Mouse (Mus musculus) forebrain, embryonic 14.5 days (tissue): ENCODE measurements at regions not wholly inside any gene's neighbourhood (a gene's known extent, or its start where the extent isn't known, plus 50 kb on each side); places are given as distances from the start of the nearest gene placed in this dataset.

ENCODE experiments used
- ATAC-seq: fragments of 200-750 bp; cut with Nextera tagmentation; 2 replicates; pipeline ENCODE4 v1.8.0; 2017; ENCODE audit warnings: mild to moderate bottlenecking, moderate library complexity
- DNase-seq: peaks from one replicate; pipeline ENCODE4 v3.0.0-alpha.2; 2015; ENCODE audit warnings: low spot score
- H3K27ac ChIP-seq: fragments of 300-500 bp; sonication (generic); 2 replicates; pipeline ENCODE4 v1.5.1; 2014; ENCODE audit warnings: low read depth, mild to moderate bottlenecking, control low read depth, low read length, moderate library complexity
- H3K27me3 ChIP-seq: fragments of 300-500 bp; sonication (generic); replicated peaks from 2 replicates; pipeline ENCODE4 v1.6.1; 2014; ENCODE audit warnings: low read length, control low read depth, mixed read lengths; ENCODE audit not compliant: control insufficient read depth, insufficient read depth
- H3K36me3 ChIP-seq: fragments of 300-500 bp; sonication (generic); 2 replicates; pipeline ENCODE4 v1.6.1; 2014; ENCODE audit warnings: low read length, control low read depth; ENCODE audit not compliant: control insufficient read depth, insufficient read depth
- H3K4me1 ChIP-seq: fragments of 300-500 bp; sonication (generic); 2 replicates; pipeline ENCODE4 v1.6.1; 2014; ENCODE audit warnings: antibody characterized with exemption, low read length, control low read depth; ENCODE audit not compliant: control insufficient read depth, insufficient read depth
- H3K4me2 ChIP-seq: fragments of 300-500 bp; sonication (generic); 2 replicates; pipeline ENCODE4 v1.6.1; 2014; ENCODE audit warnings: mild to moderate bottlenecking, control low read depth, low read length
- H3K4me3 ChIP-seq: fragments of 300-500 bp; sonication (generic); 2 replicates; pipeline ENCODE4 v1.5.1; 2014; ENCODE audit warnings: low read depth, low read length, control low read depth
- H3K9ac ChIP-seq: fragments of 300-500 bp; sonication (generic); 2 replicates; pipeline ENCODE4 v1.6.1; 2014; ENCODE audit warnings: mild to moderate bottlenecking, low read length, control low read depth, moderate library complexity
- H3K9me3 ChIP-seq: fragments of 300-500 bp; sonication (generic); replicated peaks from 2 replicates; pipeline ENCODE4 v1.6.1; 2016; ENCODE audit warnings: low read length, control low read depth, mixed read lengths; ENCODE audit not compliant: control insufficient read depth
- WGBS: fragments of 180-500 bp; shearing (Covaris S2); extraction: QIAGEN DNeasy Blood & Tissue Kit; methylation state at CpG from one replicate; pipeline ENCODE4 v1.1.7; 2014; 5-methylcytosine and 5-hydroxymethylcytosine counted together

GRCm38 (mm10) chr9:47265946-47266490, 264.0 kb upstream of the Cadm1 start:
- Histone ChIP-seq H3K9me3 (no peaks in the 10 kb centered on the region), H3K4me3 (no peak overlapping the region), H3K4me2 (no peak overlapping the region), H3K36me3 (no peaks in the 10 kb centered on the region), H3K27ac (peak overlapping the region; percentile 52), H3K9ac (no peak overlapping the region), H3K4me1 (peaks cover 15% of the 10 kb centered on the region), H3K27me3 (no peaks in the 10 kb centered on the region)
- 17% methylated on average over 9 of the region's 9 CpGs for WGBS
- ATAC-seq (peak; percentile 82), DNase-seq (peak; percentile 86)

DNA sequence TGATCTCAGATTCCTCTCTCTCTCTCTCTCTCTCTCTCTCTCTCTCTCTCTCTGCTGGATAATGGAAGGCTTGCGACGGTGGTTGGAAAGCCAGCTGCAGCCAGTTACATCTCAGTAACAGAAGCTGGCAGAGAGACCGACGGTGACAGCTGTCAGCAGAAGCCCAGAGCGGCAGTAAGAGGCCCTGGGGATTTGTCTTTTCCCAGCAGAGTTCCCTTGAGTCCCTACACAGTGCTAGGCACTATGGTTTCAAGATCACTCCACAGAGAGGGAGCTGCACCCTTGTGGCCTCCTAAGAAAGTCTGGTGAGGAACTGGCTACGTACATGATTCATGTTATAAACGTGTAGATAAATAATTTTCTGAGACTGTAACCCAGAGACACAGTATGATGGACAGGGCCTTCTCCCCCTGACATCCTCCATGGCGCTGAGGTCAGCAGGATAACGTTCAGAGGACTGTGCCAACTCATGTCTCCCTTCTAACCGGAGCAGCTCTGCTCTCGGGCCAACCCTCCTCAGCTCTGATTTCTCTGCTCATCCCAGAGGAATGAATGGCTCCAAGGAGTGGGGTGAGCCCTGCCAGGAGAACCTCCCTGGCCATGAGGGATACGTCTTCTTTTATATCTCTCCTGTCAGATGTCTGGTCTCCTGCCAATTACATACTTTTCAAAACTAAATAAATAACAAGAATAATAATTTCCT, 253.5 kb upstream of the Cadm1 start:
- Histone ChIP-seq H3K36me3 (no peaks in the 10 kb centered on the region), H3K9me3 (no peaks in the 10 kb centered on the region), H3K4me3 (no peak overlapping the region), H3K4me2 (no peak overlapping the region), H3K27me3 (no peaks in the 10 kb centered on the region), H3K4me1 (peaks cover 29% of the 10 kb centered on the region), H3K9ac (no peak overlapping the region), H3K27ac (no peak overlapping the region)
- peak; percentile 71 for DNase-seq
- WGBS = 41% methylated on average over 12 of the region's 12 CpGs
- no peak; the same call in 1 of the 2 replicates for ATAC-seq

DNA sequence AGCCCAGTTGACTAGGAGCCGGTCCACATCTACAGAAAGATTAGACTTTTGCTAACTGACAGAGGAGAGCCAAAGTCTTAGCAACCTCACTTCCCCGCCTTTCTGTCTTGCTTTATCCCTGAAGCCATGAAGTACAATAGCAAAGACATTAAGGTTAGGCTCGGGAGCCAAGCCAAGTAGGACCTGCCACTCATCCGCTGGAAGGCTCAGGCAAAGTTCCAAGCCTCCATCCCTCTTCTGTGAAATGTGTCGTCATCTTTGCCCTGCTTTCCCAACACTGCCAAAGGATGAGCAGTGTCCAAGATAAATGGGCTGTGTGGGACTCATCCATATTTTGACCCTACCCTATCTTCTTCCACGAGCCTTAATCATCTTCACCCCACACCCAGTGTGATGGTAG, 250.6 kb upstream of the Cadm1 start:
- Histone ChIP-seq H3K4me3 (no peak overlapping the region), H3K4me2 (no peak overlapping the region), H3K4me1 (peaks cover 33% of the 10 kb centered on the region), H3K27ac (peak overlapping the region; percentile 89), H3K9me3 (no peaks in the 10 kb centered on the region), H3K9ac (no peak overlapping the region), H3K27me3 (no peaks in the 10 kb centered on the region), H3K36me3 (no peaks in the 10 kb centered on the region)
- DNase-seq (peak; percentile 78), ATAC-seq (peak; percentile 8; the same call in 1 of the 2 replicates)
- 17% methylated on average over 6 of the region's 6 CpGs for WGBS

DNA sequence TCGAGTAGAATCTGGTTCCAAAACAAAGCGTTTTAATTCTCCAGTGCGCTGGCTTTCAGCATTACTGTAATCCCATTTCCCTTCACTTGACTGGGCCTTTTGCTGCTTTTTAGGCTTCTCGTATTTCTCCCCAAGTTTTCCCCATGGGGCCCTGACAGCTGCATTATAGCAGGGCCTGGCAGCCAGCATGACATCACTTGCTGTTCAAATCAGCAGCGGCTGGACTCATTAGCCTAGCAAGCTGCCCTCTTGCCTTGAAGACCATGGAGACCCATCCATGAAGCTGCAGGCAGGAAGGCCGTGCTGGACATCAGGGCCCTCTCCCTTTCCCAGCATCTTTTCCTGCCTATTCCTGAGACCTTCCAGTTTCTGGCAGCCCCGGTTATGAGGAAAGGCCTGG, 249.8 kb upstream of the Cadm1 start:
- 3% methylated on average over 7 of the region's 7 CpGs for WGBS
- no peaks in the 10 kb centered on the region for H3K9me3 ChIP-seq
- H3K36me3 ChIP-seq = no peaks in the 10 kb centered on the region
- H3K4me2 ChIP-seq = peak overlapping the region; percentile 14; the same call in 1 of the 2 replicates
- H3K27me3 ChIP-seq = no peaks in the 10 kb centered on the region
- H3K9ac ChIP-seq = no peak overlapping the region
- no peak overlapping the region for H3K4me3 ChIP-seq
- H3K27ac ChIP-seq = peak overlapping the region; percentile 89
- DNase-seq = peak; percentile 92
- H3K4me1 ChIP-seq = peaks cover 33% of the 10 kb centered on the region
- ATAC-seq = peak; percentile 73

DNA sequence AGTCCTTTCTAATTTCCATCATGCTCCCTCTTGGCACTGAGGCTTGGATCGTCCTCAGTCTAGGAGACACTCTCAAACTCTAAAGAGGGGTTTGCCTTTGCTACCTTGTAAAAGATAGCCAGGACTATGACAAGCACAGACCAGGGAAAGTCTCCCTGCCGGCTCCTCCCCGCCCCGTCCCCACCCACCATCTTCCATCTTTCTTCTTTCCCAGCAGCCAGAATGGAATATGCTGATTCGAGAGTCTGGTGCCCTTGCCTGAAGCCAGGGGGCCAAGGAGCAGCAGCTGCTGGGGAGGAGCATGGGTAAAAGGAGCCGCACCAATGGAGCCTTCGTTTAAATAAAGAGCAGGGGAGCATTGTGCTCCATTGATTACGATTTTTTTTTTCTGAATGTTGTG, 249.4 kb upstream of the Cadm1 start:
- ATAC-seq = peak; percentile 81
- peaks cover 33% of the 10 kb centered on the region for H3K4me1 ChIP-seq
- peak; percentile 84 for DNase-seq
- no peaks in the 10 kb centered on the region for H3K9me3 ChIP-seq
- H3K4me3 ChIP-seq = no peak overlapping the region
- H3K27me3 ChIP-seq = no peaks in the 10 kb centered on the region
- peak overlapping the region; percentile 89 for H3K27ac ChIP-seq
- no peak overlapping the region for H3K9ac ChIP-seq
- WGBS = 4% methylated on average over 8 of the region's 8 CpGs
- H3K36me3 ChIP-seq = no peaks in the 10 kb centered on the region
- H3K4me2 ChIP-seq = peak overlapping the region; percentile 14; the same call in 1 of the 2 replicates

DNA sequence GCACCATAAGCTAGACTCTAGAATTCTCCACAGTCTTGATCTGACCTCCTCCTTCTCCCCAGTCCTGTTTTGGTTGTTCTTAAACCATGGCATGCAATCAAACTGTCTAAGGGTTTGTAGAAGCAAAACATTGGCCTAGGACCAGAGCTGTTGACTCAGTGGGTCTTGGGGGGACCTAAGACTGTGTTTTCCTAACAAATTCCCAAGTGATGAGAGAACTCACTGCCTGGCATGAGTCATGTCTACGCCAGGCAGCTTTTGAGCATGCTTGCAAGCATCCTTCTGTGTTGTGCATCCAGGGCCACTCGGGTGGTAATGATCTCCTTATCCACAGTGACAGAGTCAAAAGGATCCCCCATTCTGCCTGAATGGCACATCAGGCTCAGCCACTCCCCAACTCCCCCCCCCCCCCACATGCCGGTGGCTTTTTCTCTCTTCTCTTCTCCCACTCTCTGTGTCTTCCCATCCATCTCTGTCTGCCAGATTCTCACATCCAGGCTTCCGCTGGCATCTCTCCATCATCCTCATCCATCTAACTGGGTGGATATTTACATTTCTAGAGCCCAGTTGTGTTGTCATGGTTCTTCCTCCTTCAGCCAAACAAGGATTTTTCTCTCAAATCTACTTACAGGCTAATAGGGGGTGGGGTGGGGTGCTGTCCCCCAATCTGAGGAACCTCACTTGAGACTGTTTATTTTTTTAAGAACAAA, 246.1 kb upstream of the Cadm1 start:
- peaks cover 23% of the 10 kb centered on the region for H3K4me1 ChIP-seq
- no peaks in the 10 kb centered on the region for H3K36me3 ChIP-seq
- no peak for ATAC-seq
- no peak overlapping the region for H3K4me2 ChIP-seq
- H3K9ac ChIP-seq = no peak overlapping the region
- peak; percentile 44 for DNase-seq
- WGBS = 56% methylated on average over 4 of the region's 4 CpGs
- H3K27ac ChIP-seq = no peak overlapping the region
- H3K4me3 ChIP-seq = no peak overlapping the region
- H3K27me3 ChIP-seq = no peaks in the 10 kb centered on the region
- no peaks in the 10 kb centered on the region for H3K9me3 ChIP-seq

- H3K27ac ChIP-seq = no peak overlapping the region
- ATAC-seq (no peak), DNase-seq (peak; percentile 41)
- no peak overlapping the region for H3K4me3 ChIP-seq
- no peaks in the 10 kb centered on the region for H3K27me3 ChIP-seq
- H3K9ac ChIP-seq = no peak overlapping the region
- H3K9me3 ChIP-seq = no peaks in the 10 kb centered on the region
- H3K4me2 ChIP-seq = no peak overlapping the region
- no peaks in the 10 kb centered on the region for H3K4me1 ChIP-seq
- H3K36me3 ChIP-seq = no peaks in the 10 kb centered on the region
- 53% methylated on average over 9 of the region's 9 CpGs for WGBS
Observed at GRCm38 (mm10) chr9:47286930-47287722, 242.8 kb upstream of the Cadm1 start.

DNA sequence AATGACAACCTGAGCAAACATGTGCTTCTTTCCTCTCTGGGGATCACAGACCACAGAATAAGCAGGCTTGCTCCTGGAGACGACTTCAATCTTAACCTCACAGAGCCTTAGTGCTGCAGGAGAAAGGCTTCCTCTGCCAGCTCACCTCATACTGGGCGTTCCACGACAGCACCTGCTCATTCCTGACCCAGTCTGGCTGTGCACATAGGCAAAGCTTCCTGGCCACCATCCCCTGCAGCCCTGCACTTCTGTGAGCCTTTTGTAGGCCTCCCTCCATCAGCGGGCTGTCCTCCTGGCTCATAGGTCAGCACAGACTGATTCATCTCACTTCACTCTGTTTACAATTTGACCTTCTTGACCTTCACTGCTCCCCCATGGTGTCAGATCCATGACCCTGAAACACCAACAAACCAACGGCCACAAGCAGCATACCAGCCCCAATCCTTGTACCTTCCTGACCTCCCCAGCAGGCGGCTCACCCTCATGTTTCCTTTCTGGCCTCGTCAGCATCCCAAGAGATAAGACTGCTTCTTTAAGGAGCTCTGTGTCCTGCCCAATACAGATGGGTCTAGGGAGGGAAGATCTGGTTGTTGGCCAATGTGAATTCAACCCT, 241.3 kb upstream of the Cadm1 start:
- H3K4me1 ChIP-seq = no peaks in the 10 kb centered on the region

More for the DNA sequence above, 241.3 kb upstream of the Cadm1 start:
- H3K9ac ChIP-seq = no peak overlapping the region
- H3K4me3 ChIP-seq = no peak overlapping the region
- 62% methylated on average over 7 of the region's 7 CpGs for WGBS
- no peaks in the 10 kb centered on the region for H3K36me3 ChIP-seq
- DNase-seq (no peak), ATAC-seq (no peak)
- H3K27me3 ChIP-seq = no peaks in the 10 kb centered on the region
- no peak overlapping the region for H3K27ac ChIP-seq
- H3K9me3 ChIP-seq = no peaks in the 10 kb centered on the region
- no peak overlapping the region for H3K4me2 ChIP-seq
